Mouse (Mus musculus) stomach, postnatal 0 days (tissue): ENCODE results near the gene Cdh12. TPM values are rescaled to one million over a fixed set of nuclear protein-coding genes. Genes with fewer than 3 reads are reported as not detected.
"Not testable (repeated sequence)": the region's sequence is repeated elsewhere in the genome, so short reads cannot be mapped to it uniquely, and the experiment has no call there.

Experiments used
- ATAC-seq: fragments of 200-750 bp; cut with Nextera tagmentation; 2 replicates; pipeline ENCODE4 v1.8.0; 2017; ENCODE audit not compliant: low FRiP score, low TSS enrichment
- DNase-seq: peaks from one replicate; pipeline ENCODE4 v3.0.0-alpha.2; 2016; ENCODE audit warnings: low spot score
- H3K27ac ChIP-seq: fragments of 300-500 bp; sonication (generic); replicated peaks from 2 replicates; pipeline ENCODE4 v1.5.1; 2014; ENCODE audit warnings: mild to moderate bottlenecking, control low read depth
- H3K27me3 ChIP-seq: fragments of 300-500 bp; sonication (generic); 2 replicates; pipeline ENCODE4 v1.6.1; 2014; ENCODE audit warnings: low read length; ENCODE audit not compliant: control insufficient read depth, insufficient read depth
- H3K36me3 ChIP-seq: fragments of 300-500 bp; sonication (generic); 2 replicates; pipeline ENCODE4 v1.6.1; 2014; ENCODE audit warnings: low read length, mixed read lengths; ENCODE audit not compliant: control insufficient read depth, insufficient read depth
- H3K4me1 ChIP-seq: fragments of 300-500 bp; sonication (generic); replicated peaks from 2 replicates; pipeline ENCODE4 v1.6.1; 2014; ENCODE audit warnings: antibody characterized with exemption; ENCODE audit not compliant: control insufficient read depth, insufficient read depth
- H3K4me2 ChIP-seq: fragments of 300-500 bp; sonication (generic); replicated peaks from 2 replicates; pipeline ENCODE4 v1.6.1; 2014; ENCODE audit warnings: low read depth, mild to moderate bottlenecking, control low read depth, moderate library complexity
- H3K4me3 ChIP-seq: fragments of 300-500 bp; sonication (generic); 2 replicates; pipeline ENCODE4 v1.5.1; 2014; ENCODE audit warnings: low read depth, low read length, control low read depth
- H3K9ac ChIP-seq: fragments of 300-500 bp; sonication (generic); 2 replicates; pipeline ENCODE4 v1.6.1; 2014; ENCODE audit warnings: mild to moderate bottlenecking, low read length, control low read depth, mixed read lengths
- H3K9me3 ChIP-seq: fragments of 300-500 bp; sonication (generic); 2 replicates; pipeline ENCODE4 v1.6.1; 2016; ENCODE audit warnings: low read length; ENCODE audit not compliant: control insufficient read depth
- CTCF ChIP-seq: IDR thresholded peaks from 2 replicates; pipeline ENCODE4 v1.5.1; 2016; ENCODE audit warnings: antibody characterized with exemption, low read depth, mild to moderate bottlenecking, moderate library complexity
- EP300 ChIP-seq: optimal IDR thresholded peaks from 2 replicates; pipeline ENCODE3; 2016; ENCODE audit warnings: antibody characterized with exemption
- WGBS: fragments of 180-500 bp; shearing (Covaris S2); extraction: QIAGEN DNeasy Blood & Tissue Kit; methylation state at CpG from one replicate; pipeline ENCODE4 v1.1.7; 2014; 5-methylcytosine and 5-hydroxymethylcytosine counted together
- polyA plus RNA-seq: library from polyadenylated mRNA; unstranded; fragments of >200 nt; fragmentation: Nextera tagmentation; extraction: Ambion mirVana; gene quantifications from 2 replicates; pipeline ENCODE4 v1.2.1, GENCODE M21; 2015

The Cdh12 gene
- polyA plus RNA-seq, 1 experiment from 2014 or later: 0.16 TPM

DNA sequence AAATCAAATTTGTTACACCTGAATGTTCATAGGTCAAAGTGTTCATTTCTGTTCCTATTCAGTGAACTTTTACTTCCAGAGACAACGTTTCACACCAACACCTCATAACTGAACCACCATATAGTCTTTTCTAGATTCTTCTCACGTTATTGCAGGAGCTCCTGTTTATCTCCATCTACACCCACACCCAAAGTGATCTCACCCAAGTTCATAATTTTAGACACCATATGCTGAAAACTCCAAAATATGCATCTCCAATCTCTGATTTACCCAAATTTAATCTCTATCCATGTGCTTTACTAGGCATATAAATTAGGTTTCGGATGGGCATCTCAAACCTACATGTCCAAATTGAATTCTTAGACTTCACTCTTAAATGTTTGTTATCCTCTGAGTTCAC is 13.4 kb downstream of the Cdh12 start:
- H3K4me2 ChIP-seq: no peak overlapping the region
- no peak overlapping the region for H3K9ac ChIP-seq
- H3K36me3 ChIP-seq: no peaks in the 10 kb centered on the region
- H3K4me1 ChIP-seq: no peaks in the 10 kb centered on the region
- DNase-seq (no peak), ATAC-seq (no peak)
- H3K27ac ChIP-seq: no peak overlapping the region
- no peaks in the 10 kb centered on the region for H3K27me3 ChIP-seq
- WGBS: 79% methylated on average over 3 of the region's 3 CpGs
- H3K9me3 ChIP-seq: no peaks in the 10 kb centered on the region
- H3K4me3 ChIP-seq: no peak overlapping the region
- TF ChIP-seq EP300 (no peak), CTCF (no peak)

DNA sequence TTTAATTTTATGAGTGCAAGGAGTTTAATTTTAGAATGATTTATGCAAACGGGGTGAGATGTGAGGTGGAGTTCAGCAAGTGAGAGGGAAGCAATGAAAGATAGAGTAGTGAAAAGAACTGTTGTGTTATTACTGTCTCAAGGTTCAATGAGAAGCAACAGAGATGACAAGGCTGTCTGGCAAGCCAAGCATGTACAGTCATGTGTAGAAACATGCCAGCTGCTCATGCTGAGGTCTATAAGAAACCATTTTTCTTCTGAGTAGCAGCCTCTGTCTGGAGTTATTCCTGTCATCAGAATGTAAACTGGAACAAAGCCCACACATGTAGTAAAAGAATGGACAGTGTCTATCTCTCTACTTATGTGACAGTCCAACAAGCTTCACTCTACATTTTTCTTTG is 14.5 kb downstream of the Cdh12 start:
- Histone ChIP-seq H3K36me3 (no peaks in the 10 kb centered on the region), H3K9me3 (no peaks in the 10 kb centered on the region), H3K27ac (no peak overlapping the region), H3K4me3 (no peak overlapping the region), H3K9ac (no peak overlapping the region), H3K4me2 (no peak overlapping the region), H3K27me3 (no peaks in the 10 kb centered on the region), H3K4me1 (no peaks in the 10 kb centered on the region)
- 44% methylated on average over 1 of the region's 1 CpGs for WGBS
- DNase-seq: no peak
- no peak for TF ChIP-seq CTCF
- TF ChIP-seq EP300: no peak
- ATAC-seq: no peak

DNA sequence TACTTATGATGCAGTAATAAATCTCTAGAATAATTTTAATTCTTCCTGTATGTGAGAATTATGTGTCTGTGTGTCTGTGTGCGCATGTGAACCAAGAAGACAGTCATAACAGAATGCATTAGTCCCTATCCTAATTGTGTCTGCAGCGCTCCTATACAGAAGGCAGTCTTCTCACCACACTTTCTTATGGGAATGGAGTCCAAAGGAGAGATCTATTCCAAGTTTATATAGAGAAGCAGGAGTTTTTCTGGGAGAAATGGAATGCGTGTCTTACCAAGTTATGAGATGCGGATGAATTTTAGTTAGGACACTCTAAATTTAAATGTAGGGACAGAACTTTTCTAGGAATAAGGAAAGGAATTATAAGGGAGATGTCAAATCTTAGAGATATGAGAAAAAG is 101.9 kb downstream of the Cdh12 start:
- WGBS: 90% methylated on average over 4 of the region's 4 CpGs
- ATAC-seq: no peak
- Histone ChIP-seq H3K36me3 (no peaks in the 10 kb centered on the region), H3K9me3 (no peaks in the 10 kb centered on the region), H3K27me3 (no peaks in the 10 kb centered on the region), H3K4me1 (no peaks in the 10 kb centered on the region), H3K4me3 (no peak overlapping the region), H3K27ac (no peak overlapping the region), H3K9ac (no peak overlapping the region), H3K4me2 (no peak overlapping the region)
- no peak for DNase-seq
- no peak for TF ChIP-seq CTCF
- TF ChIP-seq EP300: no peak

DNA sequence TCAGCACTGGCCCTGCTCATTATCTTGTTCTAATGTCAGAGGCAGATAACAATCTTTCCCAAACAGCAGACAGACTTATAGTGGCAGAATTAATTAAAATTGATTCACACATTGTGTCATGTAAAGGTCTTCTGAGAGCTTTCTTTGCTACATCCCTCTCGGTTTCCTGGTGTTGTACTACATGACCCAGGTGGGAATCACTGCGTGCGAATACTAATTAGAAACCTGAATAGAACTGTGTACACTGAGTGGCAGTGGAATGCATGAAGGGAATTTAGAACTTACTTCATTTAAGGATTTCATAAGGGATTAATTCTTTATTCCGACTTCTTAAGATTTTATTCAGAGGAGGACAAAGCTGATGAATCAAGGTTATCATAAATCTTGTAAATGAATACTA is 121.9 kb downstream of the Cdh12 start:
- no peaks in the 10 kb centered on the region for H3K9me3 ChIP-seq
- no peak overlapping the region for H3K9ac ChIP-seq
- H3K27me3 ChIP-seq: no peaks in the 10 kb centered on the region
- H3K36me3 ChIP-seq: no peaks in the 10 kb centered on the region
- DNase-seq (no peak), ATAC-seq (no peak)
- no peak for TF ChIP-seq EP300
- no peak for TF ChIP-seq CTCF
- H3K4me1 ChIP-seq: no peaks in the 10 kb centered on the region
- WGBS: 86% methylated on average over 4 of the region's 4 CpGs
- H3K27ac ChIP-seq: no peak overlapping the region
- no peak overlapping the region for H3K4me3 ChIP-seq
- H3K4me2 ChIP-seq: no peak overlapping the region

DNA sequence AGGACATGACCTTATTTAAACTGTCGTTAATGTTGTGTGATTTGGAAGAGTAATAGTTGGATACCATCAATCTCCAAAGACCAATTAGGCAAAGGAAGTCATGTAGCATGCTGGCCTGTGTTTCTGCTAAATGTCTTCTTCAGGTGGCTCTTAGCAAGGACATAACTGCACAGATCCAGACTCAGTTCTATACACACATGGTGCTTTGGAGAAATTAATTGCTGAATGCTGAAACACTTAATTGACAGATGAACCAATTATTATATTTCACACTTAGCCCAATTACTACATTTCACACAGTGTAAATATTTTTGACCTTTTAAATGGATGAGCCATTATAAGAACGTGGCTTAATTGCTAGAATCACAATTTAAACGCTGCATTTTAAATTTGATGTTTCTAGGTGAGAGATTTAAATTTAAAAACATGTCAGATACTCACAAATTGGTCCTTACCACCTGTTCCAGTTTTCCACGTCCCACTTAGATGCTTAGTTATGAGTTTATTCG is 133.6 kb downstream of the Cdh12 start:
- Histone ChIP-seq H3K4me3 (no peak overlapping the region), H3K9me3 (no peaks in the 10 kb centered on the region), H3K4me2 (no peak overlapping the region), H3K4me1 (no peaks in the 10 kb centered on the region), H3K36me3 (no peaks in the 10 kb centered on the region), H3K27me3 (no peaks in the 10 kb centered on the region), H3K27ac (no peak overlapping the region), H3K9ac (no peak overlapping the region)
- no peak for DNase-seq
- TF ChIP-seq EP300: no peak
- no peak for TF ChIP-seq CTCF
- WGBS: 54% methylated on average over 5 of the region's 5 CpGs
- no peak for ATAC-seq

DNA sequence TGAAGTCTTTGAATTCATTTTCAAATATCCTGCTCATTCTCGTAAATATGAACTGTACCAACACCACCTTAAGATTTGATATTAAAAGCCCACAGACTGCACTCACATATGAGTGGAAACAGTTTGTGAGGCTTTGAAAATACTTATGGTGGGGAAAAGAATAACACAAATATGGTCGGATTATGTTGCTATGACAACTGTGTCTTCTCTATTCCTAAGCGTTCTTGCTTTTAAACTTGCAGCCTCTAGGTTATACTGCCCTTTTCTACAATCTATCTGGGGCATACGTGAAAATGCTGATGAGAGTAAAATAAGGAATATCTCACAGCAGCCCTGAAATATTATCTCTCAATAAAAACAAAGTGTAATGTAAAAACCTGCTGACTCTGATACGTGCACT is 142.5 kb downstream of the Cdh12 start:
- TF ChIP-seq EP300 (no peak), CTCF (no peak)
- no peaks in the 10 kb centered on the region for H3K27me3 ChIP-seq
- no peaks in the 10 kb centered on the region for H3K4me1 ChIP-seq
- no peak overlapping the region for H3K9ac ChIP-seq
- ATAC-seq: no peak
- H3K36me3 ChIP-seq: no peaks in the 10 kb centered on the region
- no peak overlapping the region for H3K4me2 ChIP-seq
- no peak overlapping the region for H3K4me3 ChIP-seq
- H3K9me3 ChIP-seq: no peaks in the 10 kb centered on the region
- 63% methylated on average over 5 of the region's 5 CpGs for WGBS
- no peak for DNase-seq
- H3K27ac ChIP-seq: no peak overlapping the region

DNA sequence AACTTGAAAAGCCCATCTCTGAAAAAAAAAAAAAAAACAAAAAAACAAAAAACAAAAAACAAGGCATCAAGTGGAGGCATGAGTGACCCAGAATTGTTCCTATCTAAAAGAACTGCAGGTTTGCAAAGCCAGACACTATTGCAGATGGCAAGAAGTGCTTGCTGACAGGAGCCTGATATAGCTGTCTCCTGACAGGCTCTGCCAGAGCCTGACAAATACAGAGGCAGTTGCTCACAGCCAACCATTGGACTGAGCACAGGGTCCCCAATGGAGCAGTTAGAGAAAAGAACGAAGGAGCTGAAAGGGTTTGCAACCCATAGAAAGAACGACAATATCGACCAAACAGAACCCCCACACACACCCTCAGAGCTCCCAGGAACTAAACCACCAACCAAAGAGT is 156.7 kb downstream of the Cdh12 start:
- H3K9ac ChIP-seq, H3K36me3 ChIP-seq, H3K9me3 ChIP-seq, H3K4me3 ChIP-seq, H3K27ac ChIP-seq, H3K27me3 ChIP-seq, ATAC-seq, H3K4me2 ChIP-seq, H3K4me1 ChIP-seq, DNase-seq: not testable (repeated sequence)
- 74% methylated on average over 3 of the region's 3 CpGs for WGBS
